Mouse (Mus musculus) heart, embryonic 12.5 days (tissue): ENCODE measurements at regions not wholly inside any gene's neighbourhood (a gene's known extent, or its start where the extent isn't known, plus 50 kb on each side); places are given as distances from the start of the nearest gene placed in this dataset.

Source experiments
- ATAC-seq: fragments of 200-750 bp; cut with Nextera tagmentation; 2 replicates; pipeline ENCODE4 v1.8.0; 2017; ENCODE audit warnings: moderate TSS enrichment, moderate library complexity; ENCODE audit not compliant: insufficient number of reproducible peaks, low FRiP score
- H3K27ac ChIP-seq: fragments of 300-500 bp; sonication (generic); 2 replicates; pipeline ENCODE4 v1.5.1; 2016; ENCODE audit warnings: mild to moderate bottlenecking, moderate library complexity; ENCODE audit not compliant: poor library complexity, severe bottlenecking
- H3K27me3 ChIP-seq: fragments of 300-500 bp; sonication (generic); replicated peaks from 2 replicates; pipeline ENCODE4 v1.6.1; 2016; ENCODE audit warnings: mild to moderate bottlenecking, moderate library complexity
- H3K36me3 ChIP-seq: fragments of 300-500 bp; sonication (generic); 2 replicates; pipeline ENCODE4 v1.6.1; 2016; ENCODE audit warnings: mild to moderate bottlenecking, moderate library complexity
- H3K4me1 ChIP-seq: fragments of 300-500 bp; sonication (generic); replicated peaks from 2 replicates; pipeline ENCODE4 v1.6.1; 2016; ENCODE audit warnings: mild to moderate bottlenecking
- H3K4me2 ChIP-seq: fragments of 300-500 bp; sonication (generic); 2 replicates; pipeline ENCODE4 v1.6.1; 2016; ENCODE audit warnings: mild to moderate bottlenecking, moderate library complexity
- H3K4me3 ChIP-seq: fragments of 300-500 bp; sonication (generic); 2 replicates; pipeline ENCODE4 v1.5.1; 2016; ENCODE audit warnings: mild to moderate bottlenecking
- H3K9ac ChIP-seq: fragments of 300-500 bp; sonication (generic); 2 replicates; pipeline ENCODE4 v1.6.1; 2016; ENCODE audit warnings: mild to moderate bottlenecking, moderate library complexity
- H3K9me3 ChIP-seq: fragments of 300-500 bp; sonication (generic); replicated peaks from 2 replicates; pipeline ENCODE4 v1.6.1; 2016; ENCODE audit warnings: mild to moderate bottlenecking, moderate library complexity
- WGBS: fragments of 180-500 bp; shearing (Covaris S2); methylation state at CpG from one replicate; pipeline ENCODE4 v1.1.7; 2016; 5-methylcytosine and 5-hydroxymethylcytosine counted together

DNA sequence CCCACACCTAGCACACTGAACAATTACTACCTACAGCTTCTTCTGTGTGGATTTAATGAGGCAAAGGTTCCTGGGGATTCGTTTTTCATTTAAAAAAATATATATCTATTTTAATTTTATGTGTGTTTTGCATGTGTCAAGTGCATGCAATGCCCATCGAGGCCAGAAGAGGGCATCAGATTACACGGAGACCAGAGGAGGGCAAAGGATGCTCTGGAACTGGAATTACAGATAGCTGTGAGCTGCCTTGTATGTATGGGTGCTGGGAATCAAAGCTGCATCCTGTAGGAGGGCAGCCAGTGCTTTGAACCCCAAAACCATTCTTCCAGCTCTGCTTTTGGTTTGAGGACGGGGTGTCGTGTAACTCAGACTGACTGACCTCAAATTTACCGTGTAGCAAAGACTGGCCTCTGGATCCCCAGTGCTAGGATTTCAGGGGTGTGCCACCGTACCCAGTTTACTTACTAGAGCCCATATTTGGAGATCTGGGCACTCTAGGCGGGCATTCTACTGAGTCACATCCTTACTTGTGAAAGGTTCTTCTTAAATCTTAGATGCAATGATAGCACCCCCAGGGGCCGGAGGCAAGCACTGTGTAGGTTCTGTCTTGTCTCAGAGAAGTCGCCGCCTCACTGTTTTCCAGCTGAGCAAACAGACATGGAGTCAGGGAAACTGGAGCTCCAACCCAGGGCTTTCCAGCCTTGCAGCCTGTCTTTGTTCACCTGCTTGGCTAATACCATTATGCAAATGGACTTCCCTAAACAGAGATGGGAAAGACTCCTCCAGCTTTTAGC is 225.6 kb upstream of the Nfe2l3 start:
- no peak for ATAC-seq
- H3K9ac ChIP-seq: no peak overlapping the region
- H3K9me3 ChIP-seq: no peaks in the 10 kb centered on the region
- H3K27ac ChIP-seq: no peak overlapping the region
- H3K4me1 ChIP-seq: peaks cover 20% of the 10 kb centered on the region
- H3K4me2 ChIP-seq: peak overlapping the region; percentile 78; the same call in 1 of the 2 replicates
- H3K36me3 ChIP-seq: no peaks in the 10 kb centered on the region
- peaks cover 11% of the 10 kb centered on the region for H3K27me3 ChIP-seq
- WGBS: 9% methylated on average over 11 of the region's 11 CpGs
- no peak overlapping the region for H3K4me3 ChIP-seq

GRCm38 (mm10) chr6:51207587-51208361 is 224.7 kb upstream of the Nfe2l3 start:
- WGBS: 2% methylated on average over 21 of the region's 21 CpGs
- Histone ChIP-seq H3K4me3 (peak overlapping the region; percentile 38), H3K27ac (no peak overlapping the region), H3K27me3 (peaks cover 10% of the 10 kb centered on the region), H3K36me3 (no peaks in the 10 kb centered on the region), H3K9ac (peak overlapping the region; percentile 47; the same call in 1 of the 2 replicates), H3K9me3 (no peaks in the 10 kb centered on the region), H3K4me2 (peak overlapping the region; percentile 78), H3K4me1 (peaks cover 22% of the 10 kb centered on the region)
- ATAC-seq: peak; percentile 53; the same call in 1 of the 2 replicates

DNA sequence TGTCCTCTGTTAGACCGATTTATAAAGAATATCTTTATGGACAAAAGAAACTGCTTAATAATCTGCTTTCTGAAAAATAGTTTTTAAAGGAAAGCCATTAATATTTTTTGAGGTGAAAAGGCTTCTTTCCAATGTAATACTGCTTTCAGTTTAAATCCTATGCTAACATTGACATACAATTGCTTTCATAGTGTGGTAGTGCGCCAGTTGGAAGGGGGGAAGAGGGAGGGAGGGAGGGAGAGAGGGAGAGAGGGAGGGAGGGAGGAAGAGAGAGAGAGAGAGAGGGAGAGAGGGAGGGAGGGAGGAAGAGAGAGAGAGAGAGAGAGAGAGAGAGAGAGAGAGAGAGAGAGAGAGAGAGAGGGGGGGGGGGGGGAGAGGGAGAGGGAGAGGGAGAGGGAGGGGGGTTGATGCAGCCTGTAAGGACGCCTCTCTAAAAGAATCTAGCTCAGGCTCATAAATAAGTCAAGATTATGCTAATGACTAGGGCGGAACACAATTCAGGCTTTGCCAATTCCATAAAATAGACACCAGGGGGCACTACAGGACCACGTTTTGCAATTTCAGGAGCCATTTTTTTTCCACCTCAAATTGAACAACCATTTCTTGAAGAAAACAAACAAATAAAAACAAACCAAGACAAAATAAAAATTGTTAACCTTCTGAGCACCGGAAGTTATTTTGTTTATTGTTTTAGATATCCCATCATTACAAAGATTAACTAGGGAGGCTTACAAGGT is 223.6 kb upstream of the Nfe2l3 start:
- Histone ChIP-seq H3K9ac (no peak overlapping the region), H3K27me3 (peaks cover 10% of the 10 kb centered on the region), H3K4me2 (peak overlapping the region; percentile 31), H3K27ac (no peak overlapping the region), H3K4me1 (peaks cover 22% of the 10 kb centered on the region), H3K36me3 (no peaks in the 10 kb centered on the region), H3K9me3 (no peaks in the 10 kb centered on the region), H3K4me3 (no peak overlapping the region)
- 2% methylated on average over 6 of the region's 6 CpGs for WGBS
- no peak for ATAC-seq

DNA sequence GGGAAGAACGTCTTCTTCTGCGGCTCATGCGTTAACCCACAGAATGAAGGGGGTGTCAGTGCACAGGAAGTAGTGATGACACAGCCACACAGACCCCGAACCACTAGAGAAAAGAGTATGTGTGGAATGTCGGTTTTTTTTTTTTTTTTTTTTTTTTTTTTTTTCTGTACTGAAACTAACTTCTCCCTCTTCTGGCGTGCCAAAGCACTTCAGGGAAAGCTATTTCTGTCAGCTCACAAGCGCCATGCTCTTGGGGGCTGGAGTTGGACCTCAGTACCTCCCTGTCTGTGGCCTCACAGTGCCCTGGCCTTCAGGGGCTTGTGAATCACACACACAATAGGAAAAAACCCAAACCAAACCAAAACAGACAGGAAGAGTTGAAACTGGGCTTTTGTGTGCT is 221.1 kb upstream of the Nfe2l3 start:
- Histone ChIP-seq H3K27me3 (peaks cover 10% of the 10 kb centered on the region), H3K36me3 (no peaks in the 10 kb centered on the region), H3K9ac (no peak overlapping the region; the same call in 1 of the 2 replicates), H3K4me1 (peaks cover 31% of the 10 kb centered on the region), H3K4me2 (peak overlapping the region; percentile 53), H3K27ac (peak overlapping the region; percentile 24; the same call in 1 of the 2 replicates), H3K9me3 (no peaks in the 10 kb centered on the region), H3K4me3 (no peak overlapping the region)
- no peak for ATAC-seq
- 6% methylated on average over 7 of the region's 7 CpGs for WGBS

DNA sequence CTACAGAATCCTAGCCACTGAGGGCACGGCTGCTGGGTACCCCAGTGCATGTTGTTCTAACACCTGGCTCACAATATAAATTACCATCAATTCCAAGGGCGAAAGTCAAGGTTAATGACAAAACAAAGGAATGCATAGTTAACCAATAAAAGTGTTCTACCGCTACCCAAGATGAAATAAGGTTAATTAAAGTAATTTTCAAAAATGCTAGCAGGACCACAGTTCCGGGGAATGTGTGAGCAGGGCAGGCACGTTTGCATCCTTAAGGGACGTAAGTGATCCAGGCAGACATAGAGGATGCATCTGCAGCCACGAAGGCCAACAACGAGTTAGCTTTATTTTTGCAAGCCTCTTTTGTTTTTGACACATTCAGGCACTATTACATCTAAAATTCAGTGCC is 220.3 kb upstream of the Nfe2l3 start:
- no peak overlapping the region for H3K27ac ChIP-seq
- no peaks in the 10 kb centered on the region for H3K9me3 ChIP-seq
- no peak for ATAC-seq
- H3K4me2 ChIP-seq: no peak overlapping the region
- no peak overlapping the region for H3K9ac ChIP-seq
- peaks cover 4% of the 10 kb centered on the region; the same call in 1 of the 2 replicates for H3K27me3 ChIP-seq
- 86% methylated on average over 8 of the region's 8 CpGs for WGBS
- no peak overlapping the region for H3K4me3 ChIP-seq
- H3K4me1 ChIP-seq: peaks cover 31% of the 10 kb centered on the region
- no peaks in the 10 kb centered on the region for H3K36me3 ChIP-seq

DNA sequence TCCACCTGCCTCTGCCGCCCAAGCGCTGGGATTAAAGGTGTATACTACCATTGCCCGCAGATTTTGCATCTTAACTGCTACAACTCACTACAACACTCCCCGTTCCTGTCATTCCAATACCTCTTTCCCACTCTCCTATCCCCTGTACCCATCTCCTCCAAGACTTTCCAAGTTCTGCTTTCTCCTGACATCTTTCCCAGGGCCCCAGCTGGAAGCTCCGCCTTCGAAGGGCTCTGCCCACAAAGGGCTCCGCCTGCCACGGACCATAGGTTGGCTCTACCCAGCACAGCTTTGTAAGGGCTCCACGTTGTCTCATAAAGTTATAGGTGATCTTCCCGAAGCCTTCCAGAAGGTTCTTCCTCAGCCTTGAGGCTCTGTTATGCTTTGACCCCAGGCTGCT is 217.1 kb upstream of the Nfe2l3 start:
- Histone ChIP-seq H3K27ac (no peak overlapping the region; the same call in 1 of the 2 replicates), H3K27me3 (no peaks in the 10 kb centered on the region), H3K4me1 (peaks cover 23% of the 10 kb centered on the region), H3K4me2 (no peak overlapping the region), H3K9me3 (no peaks in the 10 kb centered on the region), H3K4me3 (no peak overlapping the region), H3K9ac (no peak overlapping the region), H3K36me3 (no peaks in the 10 kb centered on the region)
- ATAC-seq: no peak
- WGBS: 79% methylated on average over 10 of the region's 10 CpGs

- ATAC-seq: peak; percentile 18; the same call in 1 of the 2 replicates
- WGBS: 44% methylated on average over 8 of the region's 8 CpGs
- peak overlapping the region; percentile 39; the same call in 1 of the 2 replicates for H3K27ac ChIP-seq
Observed at GRCm38 (mm10) chr6:51216472-51216871, 216.0 kb upstream of the Nfe2l3 start.

DNA sequence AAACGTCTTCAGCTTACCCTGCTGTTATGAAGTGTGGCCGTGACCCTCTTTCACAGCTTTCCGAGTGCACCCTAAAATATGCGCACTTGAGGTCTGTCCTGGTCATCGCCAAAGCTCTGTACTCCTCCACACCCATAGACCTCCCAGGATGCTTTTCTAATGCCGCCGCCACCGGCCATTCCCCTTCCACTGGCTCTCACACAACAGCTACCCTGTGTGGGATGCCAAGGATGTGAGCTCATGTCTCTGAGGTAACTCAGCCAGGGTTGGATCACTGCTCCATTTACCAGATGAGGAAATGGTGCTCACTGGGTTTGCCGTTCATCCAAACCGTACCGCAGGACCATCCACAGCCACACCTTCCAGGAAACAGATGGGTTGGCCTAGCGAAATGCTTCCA is 212.8 kb upstream of the Nfe2l3 start:
- H3K9ac ChIP-seq: no peak overlapping the region
- no peak overlapping the region for H3K27ac ChIP-seq
- no peak overlapping the region for H3K4me3 ChIP-seq
- H3K4me1 ChIP-seq: peaks cover 12% of the 10 kb centered on the region
- H3K27me3 ChIP-seq: no peaks in the 10 kb centered on the region
- WGBS: 77% methylated on average over 12 of the region's 12 CpGs
- no peaks in the 10 kb centered on the region for H3K36me3 ChIP-seq
- H3K4me2 ChIP-seq: no peak overlapping the region
- no peaks in the 10 kb centered on the region for H3K9me3 ChIP-seq
- no peak for ATAC-seq

More at GRCm38 (mm10) chr6:51216472-51216871, 216.0 kb upstream of the Nfe2l3 start:
- Histone ChIP-seq H3K9ac (no peak overlapping the region), H3K27me3 (no peaks in the 10 kb centered on the region), H3K9me3 (no peaks in the 10 kb centered on the region), H3K4me1 (peaks cover 18% of the 10 kb centered on the region), H3K4me2 (no peak overlapping the region), H3K36me3 (no peaks in the 10 kb centered on the region), H3K4me3 (no peak overlapping the region)

- Histone ChIP-seq H3K4me3 (no peak overlapping the region), H3K9me3 (no peaks in the 10 kb centered on the region), H3K27me3 (no peaks in the 10 kb centered on the region), H3K9ac (no peak overlapping the region), H3K4me1 (peaks cover 9% of the 10 kb centered on the region; the same call in 1 of the 2 replicates), H3K4me2 (no peak overlapping the region), H3K27ac (no peak overlapping the region), H3K36me3 (no peaks in the 10 kb centered on the region)
- 49% methylated on average over 4 of the region's 4 CpGs for WGBS
- ATAC-seq: no peak
Observed at GRCm38 (mm10) chr6:51220778-51221177, 211.7 kb upstream of the Nfe2l3 start.

DNA sequence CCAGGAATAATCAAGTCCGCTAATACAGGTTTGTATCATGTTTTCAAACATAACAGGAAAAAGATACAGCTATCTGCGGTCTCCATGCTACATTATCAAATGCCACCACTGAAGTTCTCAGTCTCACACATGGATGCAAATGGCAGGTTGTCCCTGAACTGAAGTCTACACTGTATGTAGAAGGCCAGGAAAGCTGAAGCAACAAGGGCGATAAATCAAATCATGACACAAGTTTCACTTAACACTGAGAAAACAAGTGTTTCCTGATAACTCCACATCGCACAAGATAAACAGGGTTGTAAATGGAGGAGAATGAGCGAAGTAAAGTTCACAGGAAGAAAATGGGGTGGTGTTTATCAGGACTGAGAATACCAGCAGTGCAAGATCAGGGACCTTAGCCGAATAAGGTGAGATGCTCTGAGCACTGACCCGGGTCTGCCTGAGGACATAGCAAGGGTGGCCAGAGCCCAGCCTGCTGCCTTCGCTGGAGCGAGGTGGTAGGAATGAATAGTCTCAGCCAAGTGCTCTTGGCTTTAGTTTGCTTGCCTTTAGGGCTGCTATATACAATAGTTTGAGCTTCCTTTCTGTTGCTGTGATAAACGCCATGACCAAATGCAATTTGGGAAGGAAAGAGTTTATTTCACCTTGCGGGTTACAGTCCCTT is 196.3 kb upstream of the Nfe2l3 start:
- Histone ChIP-seq H3K4me3 (no peak overlapping the region), H3K36me3 (no peaks in the 10 kb centered on the region), H3K27ac (no peak overlapping the region), H3K4me1 (peaks cover 13% of the 10 kb centered on the region), H3K4me2 (no peak overlapping the region), H3K27me3 (no peaks in the 10 kb centered on the region), H3K9me3 (peaks cover 7% of the 10 kb centered on the region), H3K9ac (no peak overlapping the region)
- 51% methylated on average over 11 of the region's 11 CpGs for WGBS
- no peak for ATAC-seq
